Mouse (Mus musculus) myocyte (in vitro differentiated cells): Measurements from ENCODE around the gene Rpl12. TPM values are rescaled to one million over a fixed set of nuclear protein-coding genes. Genes with fewer than 3 reads are reported as not detected.

Source experiments
- H3K27me3 ChIP-seq: one replicate; pipeline ENCODE4 v1.6.1; 2011; ENCODE audit not compliant: control insufficient read depth, insufficient read depth, insufficient read length
- H3K36me3 ChIP-seq: one replicate; pipeline ENCODE4 v1.6.1; 2011; ENCODE audit not compliant: control insufficient read depth, insufficient read depth
- H3K4me2 ChIP-seq: one replicate; pipeline ENCODE4 v1.6.1; 2011; ENCODE audit warnings: low read depth, control low read depth
- H3K4me3 ChIP-seq: one replicate; pipeline ENCODE4 v1.5.1; 2011; ENCODE audit warnings: mild to moderate bottlenecking, control low read depth, moderate library complexity
- H3K79me2 ChIP-seq: one replicate; pipeline ENCODE4 v1.6.1; 2011; ENCODE audit not compliant: control insufficient read depth, insufficient read depth
- H3ac ChIP-seq: one replicate; pipeline ENCODE4 v1.6.1; 2011; ENCODE audit not compliant: control insufficient read depth, insufficient read length
- CEBPB ChIP-seq: IDR thresholded peaks from 2 replicates; pipeline ENCODE4 v1.6.1; 2011; ENCODE audit warnings: mild to moderate bottlenecking, moderate library complexity; ENCODE audit not compliant: poor library complexity, insufficient read depth, severe bottlenecking
- E2F4 ChIP-seq: IDR thresholded peaks from one replicate; pipeline ENCODE4 v1.6.1; 2011; ENCODE audit warnings: mild to moderate bottlenecking, control low read depth, moderate library complexity; ENCODE audit not compliant: insufficient read depth
- MAX ChIP-seq: IDR thresholded peaks from one replicate; pipeline ENCODE4 v1.6.1; 2011; ENCODE audit warnings: low read depth, mild to moderate bottlenecking, control low read depth
- MYOD1 ChIP-seq, 3 experiments: IDR thresholded peaks; one replicate each; pipeline ENCODE4 v1.6.1; 2011; ENCODE audit warnings: control low read depth in 2 of 3, low read depth in 2 of 3, mild to moderate bottlenecking in 2 of 3, moderate library complexity in 1 of 3; ENCODE audit not compliant: insufficient read length in 2 of 3, control insufficient read depth in 1 of 3
- MYOG ChIP-seq, 3 experiments: IDR thresholded peaks; one replicate each; pipeline ENCODE4 v1.6.1; 2011; ENCODE audit warnings: control low read depth in 2 of 3, low read depth in 2 of 3, mild to moderate bottlenecking in 2 of 3; ENCODE audit not compliant: insufficient read length in 2 of 3, control insufficient read depth in 1 of 3, insufficient read depth in 1 of 3
- POLR2A ChIP-seq: IDR thresholded peaks from one replicate; pipeline ENCODE4 v1.6.1; 2011; ENCODE audit warnings: low read depth, mild to moderate bottlenecking, control low read depth, moderate library complexity; ENCODE audit not compliant: insufficient read length
- POLR2AphosphoS2 ChIP-seq: IDR thresholded peaks from one replicate; pipeline ENCODE4 v1.6.1; 2011; ENCODE audit warnings: low read depth, control low read depth; ENCODE audit not compliant: insufficient read length
- REST ChIP-seq: IDR thresholded peaks from one replicate; pipeline ENCODE4 v1.6.1; 2011; ENCODE audit warnings: mild to moderate bottlenecking, control low read depth, moderate library complexity; ENCODE audit not compliant: insufficient read depth, insufficient read length
- SRF ChIP-seq: IDR thresholded peaks from one replicate; pipeline ENCODE4 v1.6.1; 2011; ENCODE audit warnings: low read depth; ENCODE audit not compliant: control insufficient read depth, insufficient read length
- TCF12 ChIP-seq: IDR thresholded peaks from one replicate; pipeline ENCODE4 v1.6.1; 2011; ENCODE audit warnings: mild to moderate bottlenecking, control low read depth; ENCODE audit not compliant: poor library complexity, insufficient read depth, severe bottlenecking
- TCF3 ChIP-seq: IDR thresholded peaks from one replicate; pipeline ENCODE4 v1.6.1; 2011; ENCODE audit warnings: low read depth, control low read depth; ENCODE audit not compliant: insufficient read length
- USF1 ChIP-seq: IDR thresholded peaks from one replicate; pipeline ENCODE4 v1.6.1; 2011; ENCODE audit warnings: low read depth, mild to moderate bottlenecking, control low read depth, moderate library complexity
- polyA plus RNA-seq: library from polyadenylated mRNA; unstranded; fragments of >200 nt; fragmentation: generic; extraction: Trizol; gene quantifications from one replicate; pipeline ENCODE4 v1.2.1, GENCODE M21; 2012; ENCODE audit warnings: missing spikeins

Gene Rpl12
- polyA plus RNA-seq, 1 experiment = 2,628 TPM

DNA sequence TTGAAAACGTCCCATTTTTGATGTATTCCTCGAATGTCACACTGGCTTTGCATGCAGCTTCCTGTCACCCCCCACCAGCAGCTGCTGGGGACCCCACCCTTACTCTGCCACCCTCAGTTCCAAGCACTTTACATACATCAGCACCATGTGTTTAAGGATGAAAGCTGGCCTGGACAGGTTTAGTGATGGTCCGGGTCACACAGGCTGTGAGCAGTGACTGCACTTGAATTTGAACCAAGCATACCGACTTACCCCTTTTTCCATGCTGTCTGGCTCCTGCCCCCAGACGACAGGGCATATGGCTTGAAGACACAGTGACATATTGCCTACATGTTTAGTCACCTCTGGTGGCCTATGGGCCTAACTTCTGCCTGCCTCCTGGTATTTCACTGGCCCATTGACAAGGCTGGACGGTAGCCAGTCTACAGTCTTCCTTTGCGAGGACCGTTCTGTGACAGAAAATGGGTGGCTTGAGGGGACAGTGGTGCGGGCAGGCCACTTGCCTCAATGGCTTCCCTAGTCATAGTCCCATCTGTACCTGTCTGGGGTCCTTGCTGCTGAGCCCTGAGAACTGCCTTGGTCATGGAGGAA is 6.8 kb downstream of the Rpl12 start:
- no peak overlapping the region for H3ac ChIP-seq
- no peaks in the 10 kb centered on the region for H3K27me3 ChIP-seq
- H3K4me3 ChIP-seq = peak overlapping the region; percentile 80
- peak overlapping the region; percentile 95 for H3K4me2 ChIP-seq
- TF ChIP-seq SRF (no peak), POLR2AphosphoS2 (no peak), MYOG (IDR thresholded peaks at IDR 0.05; ENCODE audit: control insufficient read depth in 1 of 3, insufficient read depth in 1 of 3, insufficient read length in 2 of 3, low read depth in 2 of 3) (no peak), REST (no peak), MAX (no peak), TCF12 (no peak), USF1 (no peak), POLR2A (no peak), CEBPB (no peak), E2F4 (no peak)
- H3K79me2 ChIP-seq = peaks cover 12% of the 10 kb centered on the region
- H3K36me3 ChIP-seq = peaks cover 18% of the 10 kb centered on the region

DNA sequence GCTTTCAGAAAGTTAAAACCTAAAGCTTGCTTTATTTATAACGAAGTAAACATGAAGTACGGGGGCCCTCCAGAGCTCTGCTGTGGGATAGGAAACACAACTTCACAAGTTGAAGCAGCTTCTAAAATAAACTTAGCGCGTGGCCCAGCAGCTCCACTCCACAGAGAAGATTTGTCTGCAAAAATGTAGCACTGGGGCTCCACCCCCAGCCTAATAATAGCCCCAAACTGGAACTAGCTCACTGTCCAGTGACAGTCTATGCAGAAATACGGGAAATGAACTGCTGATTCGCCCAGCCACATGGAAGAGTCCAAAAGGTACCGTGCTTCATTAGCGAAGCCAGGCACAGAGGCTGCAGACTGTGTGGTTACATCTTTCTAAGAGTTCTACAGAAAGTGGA is 8.0 kb downstream of the Rpl12 start:
- H3K4me3 ChIP-seq = no peak overlapping the region
- no peak overlapping the region for H3K4me2 ChIP-seq
- TF ChIP-seq POLR2AphosphoS2 (no peak), E2F4 (no peak), MAX (no peak), CEBPB (no peak), POLR2A (no peak), REST (no peak), MYOG (IDR thresholded peaks at IDR 0.05; ENCODE audit: control insufficient read depth in 1 of 3, insufficient read depth in 1 of 3, insufficient read length in 2 of 3, low read depth in 2 of 3) (no peak), USF1 (no peak), TCF12 (no peak), MYOD1 (IDR thresholded peaks at IDR 0.05; ENCODE audit: control insufficient read depth in 1 of 3, insufficient read length in 2 of 3, low read depth in 2 of 3) (no peak), TCF3 (no peak), SRF (no peak)
- H3K79me2 ChIP-seq = peaks cover under 1% of the 10 kb centered on the region
- H3K27me3 ChIP-seq = no peaks in the 10 kb centered on the region
- H3K36me3 ChIP-seq = peaks cover 6% of the 10 kb centered on the region
- H3ac ChIP-seq = no peak overlapping the region

DNA sequence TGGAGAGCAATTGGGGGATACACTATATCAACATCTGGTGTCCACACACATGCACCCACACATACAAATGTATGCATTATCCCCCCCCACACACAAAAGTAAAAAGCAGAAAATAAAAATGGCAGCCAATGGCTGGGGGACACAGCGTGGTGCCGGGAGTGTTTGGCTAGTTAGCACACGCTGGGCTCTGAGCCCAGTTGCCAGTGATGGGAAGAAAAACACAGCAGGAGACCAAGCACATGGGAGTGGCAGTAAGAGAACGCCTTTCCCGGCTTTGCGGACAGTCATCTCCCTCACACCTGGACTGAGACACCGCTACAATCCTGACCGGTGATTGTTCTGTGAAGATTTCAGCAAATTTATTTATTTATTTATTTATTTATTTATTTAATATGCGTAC is 9.9 kb downstream of the Rpl12 start:
- H3ac ChIP-seq = no peak overlapping the region
- no peaks in the 10 kb centered on the region for H3K36me3 ChIP-seq
- TF ChIP-seq TCF3 (no peak), SRF (no peak), MYOG (IDR thresholded peaks at IDR 0.05; ENCODE audit: control insufficient read depth in 1 of 3, insufficient read depth in 1 of 3, insufficient read length in 2 of 3, low read depth in 2 of 3) (no peak), POLR2AphosphoS2 (no peak), MYOD1 (IDR thresholded peaks at IDR 0.05; ENCODE audit: control insufficient read depth in 1 of 3, insufficient read length in 2 of 3, low read depth in 2 of 3) (no peak)
- no peaks in the 10 kb centered on the region for H3K27me3 ChIP-seq
- H3K4me3 ChIP-seq = no peak overlapping the region
- H3K4me2 ChIP-seq = no peak overlapping the region
- no peaks in the 10 kb centered on the region for H3K79me2 ChIP-seq

DNA sequence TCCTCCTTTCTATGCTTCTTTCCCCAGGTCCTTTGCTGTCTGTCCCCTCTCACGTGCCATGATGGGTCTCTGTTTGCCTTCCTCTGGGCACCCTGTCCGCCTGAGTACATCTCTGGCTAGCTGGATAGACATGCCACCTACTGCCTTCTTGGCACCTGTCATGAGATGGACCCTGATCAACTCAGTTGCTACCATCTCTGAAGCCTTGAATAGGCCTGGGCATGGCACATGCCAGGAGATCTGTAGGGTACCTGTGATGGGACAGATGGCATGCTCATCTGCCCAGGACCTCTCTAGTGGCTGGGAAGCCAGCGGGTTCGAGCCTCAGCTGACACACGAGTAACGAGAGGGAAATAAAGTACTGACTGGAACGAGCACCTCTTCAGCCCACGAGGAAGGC is 12.9 kb downstream of the Rpl12 start:
- no peak overlapping the region for H3K4me2 ChIP-seq
- H3ac ChIP-seq = no peak overlapping the region
- no peaks in the 10 kb centered on the region for H3K79me2 ChIP-seq
- no peak overlapping the region for H3K4me3 ChIP-seq
- TF ChIP-seq E2F4 = no peak
- no peak for TF ChIP-seq POLR2AphosphoS2
- no peak for TF ChIP-seq MAX
- TF ChIP-seq USF1 = no peak
- TF ChIP-seq CEBPB = no peak
- TF ChIP-seq REST = no peak
- TF ChIP-seq TCF12 = no peak
- TF ChIP-seq TCF3 = no peak
- no peak for TF ChIP-seq POLR2A
- no peak for TF ChIP-seq MYOG (IDR thresholded peaks at IDR 0.05; ENCODE audit: control insufficient read depth in 1 of 3, insufficient read depth in 1 of 3, insufficient read length in 2 of 3, low read depth in 2 of 3)
- TF ChIP-seq MYOD1 (IDR thresholded peaks at IDR 0.05; ENCODE audit: control insufficient read depth in 1 of 3, insufficient read length in 2 of 3, low read depth in 2 of 3) = no peak
- no peak for TF ChIP-seq SRF
- no peaks in the 10 kb centered on the region for H3K27me3 ChIP-seq
- no peaks in the 10 kb centered on the region for H3K36me3 ChIP-seq

DNA sequence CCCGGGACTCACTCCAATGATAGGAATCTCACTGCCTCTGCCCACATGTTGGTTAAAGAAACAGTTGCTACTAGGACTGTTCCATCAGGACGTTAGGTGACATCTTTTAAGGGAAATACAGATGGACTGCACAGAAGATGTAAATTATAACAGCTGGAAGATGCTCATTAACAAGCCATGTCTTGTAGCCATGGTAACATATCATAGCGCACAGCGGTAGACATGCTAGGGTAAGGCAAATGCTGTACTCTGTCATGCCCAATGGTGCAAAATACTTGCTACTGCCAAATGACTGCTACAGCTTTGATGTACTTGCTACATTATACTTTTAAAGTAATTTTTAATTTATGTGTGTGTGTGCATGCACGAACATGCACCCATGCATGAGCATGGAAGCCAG is 15.8 kb downstream of the Rpl12 start:
- Histone ChIP-seq H3K4me2 (no peak overlapping the region), H3ac (no peak overlapping the region), H3K4me3 (no peak overlapping the region), H3K36me3 (no peaks in the 10 kb centered on the region), H3K79me2 (no peaks in the 10 kb centered on the region), H3K27me3 (no peaks in the 10 kb centered on the region)
- no peak for TF ChIP-seq E2F4
